Mouse (Mus musculus) brown adipose tissue, adult 24 weeks (tissue): ENCODE measurements around the gene Chst15. TPM values are rescaled to one million over a fixed set of nuclear protein-coding genes. Genes with fewer than 3 reads are reported as not detected.

Experiments
- H3K27ac ChIP-seq: fragments of 200-500 bp; replicated peaks from 2 replicates; pipeline ENCODE4 v1.5.1; 2012; ENCODE audit warnings: low read depth, mild to moderate bottlenecking, low read length
- H3K4me1 ChIP-seq: fragments of 200-500 bp; 2 replicates; pipeline ENCODE4 v1.6.1; 2012; ENCODE audit warnings: low read length, mixed read lengths; ENCODE audit not compliant: control insufficient read depth, insufficient read depth, insufficient read length
- H3K4me3 ChIP-seq: fragments of 200-500 bp; 2 replicates; pipeline ENCODE4 v1.5.1; 2012; ENCODE audit warnings: low read depth, mild to moderate bottlenecking, low read length, moderate library complexity; ENCODE audit not compliant: insufficient read depth
- polyA plus RNA-seq: library from polyadenylated mRNA; stranded (reverse); fragments of >200 nt; gene quantifications from 2 replicates; pipeline ENCODE4 v1.2.4, GENCODE M21; 2012; ENCODE audit not compliant: missing spikeins, insufficient read depth, insufficient read length

Chst15 gene
- polyA plus RNA-seq, 1 experiment, result 14.7 TPM

DNA sequence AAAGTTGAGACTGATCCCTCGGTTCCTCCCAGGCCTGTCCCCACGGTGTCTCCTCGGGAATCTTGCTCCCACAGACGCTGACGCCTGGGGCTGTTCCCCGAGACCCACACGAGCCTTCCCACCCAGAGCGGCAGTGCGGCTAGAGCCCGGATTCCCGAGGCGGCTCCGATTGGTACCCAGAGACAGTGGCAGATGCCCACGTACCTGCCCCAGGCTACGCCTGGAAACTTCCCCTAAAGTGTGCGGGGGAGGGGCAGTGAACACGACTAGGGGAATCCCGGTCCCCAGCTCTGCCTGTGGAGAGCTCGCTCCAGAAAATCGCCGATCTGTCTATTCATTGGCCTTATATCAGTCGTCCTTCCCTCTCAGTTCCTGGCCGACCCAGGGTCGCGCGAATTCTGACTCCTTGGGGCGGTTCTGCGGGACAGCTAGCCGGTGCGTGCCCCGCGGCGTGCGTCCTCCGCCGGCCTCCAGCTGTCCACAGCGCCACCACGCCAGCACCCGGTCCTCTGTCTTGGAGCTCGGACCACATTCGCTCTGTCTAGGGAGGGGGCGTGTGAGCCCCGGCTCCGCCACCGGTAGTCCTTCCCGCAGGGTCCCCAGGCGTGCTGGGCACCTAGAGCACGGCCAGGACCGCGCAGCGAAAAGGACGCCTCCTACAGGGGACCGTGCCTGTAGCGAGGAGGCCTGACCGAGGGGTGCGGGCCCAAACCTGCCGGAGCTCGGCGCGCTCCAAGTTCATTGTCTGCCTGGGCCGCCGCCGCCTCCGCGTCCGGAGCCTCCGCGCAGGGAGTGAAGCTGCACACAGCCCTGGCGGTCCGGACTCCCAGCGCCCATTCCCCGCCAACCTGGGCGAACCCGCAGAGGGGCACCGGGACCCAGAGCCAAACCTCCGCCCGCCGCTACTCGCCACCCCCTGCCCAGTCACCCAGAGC, 660 bp downstream of the Chst15 start:
- peak overlapping the region; percentile 84 for H3K4me3 ChIP-seq
- H3K27ac ChIP-seq, result peak overlapping the region; percentile 83
- peaks cover 31% of the 10 kb centered on the region for H3K4me1 ChIP-seq

GRCm38 (mm10) chr7:132315149-132316091, 1.6 kb downstream of the Chst15 start:
- peak overlapping the region; percentile 83 for H3K27ac ChIP-seq
- H3K4me3 ChIP-seq, result peak overlapping the region; percentile 84
- peaks cover 34% of the 10 kb centered on the region for H3K4me1 ChIP-seq

DNA sequence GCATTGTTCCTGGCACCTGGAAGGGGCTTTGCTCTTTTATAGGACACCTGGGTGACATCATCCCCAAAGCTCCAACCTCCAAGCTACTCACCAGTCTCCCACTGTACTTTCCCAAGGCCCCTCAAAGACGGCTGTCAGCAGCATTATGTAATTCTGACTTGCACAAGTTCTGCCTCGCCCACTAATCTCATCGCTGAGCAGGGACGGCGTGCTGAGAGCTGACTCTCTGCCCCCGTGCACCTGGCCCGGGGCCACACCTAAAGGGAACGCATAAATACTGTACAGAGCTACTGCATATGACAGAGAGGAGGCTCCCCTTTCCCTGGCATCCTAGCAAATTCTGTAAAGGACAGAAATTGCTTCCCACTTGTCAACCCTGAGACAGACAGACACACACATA, 4.6 kb downstream of the Chst15 start:
- no peak overlapping the region for H3K27ac ChIP-seq
- H3K4me3 ChIP-seq, result no peak overlapping the region
- H3K4me1 ChIP-seq, result peaks cover 43% of the 10 kb centered on the region

GRCm38 (mm10) chr7:132308537-132309191, 8.4 kb downstream of the Chst15 start:
- Histone ChIP-seq H3K27ac (no peak overlapping the region), H3K4me1 (peaks cover 57% of the 10 kb centered on the region)

GRCm38 (mm10) chr7:132307722-132308271, 9.2 kb downstream of the Chst15 start:
- Histone ChIP-seq H3K4me1 (peaks cover 55% of the 10 kb centered on the region), H3K4me3 (no peak overlapping the region), H3K27ac (peak overlapping the region; percentile 69)

More at GRCm38 (mm10) chr7:132308537-132309191, 8.4 kb downstream of the Chst15 start:
- H3K4me3 ChIP-seq, result no peak overlapping the region

DNA sequence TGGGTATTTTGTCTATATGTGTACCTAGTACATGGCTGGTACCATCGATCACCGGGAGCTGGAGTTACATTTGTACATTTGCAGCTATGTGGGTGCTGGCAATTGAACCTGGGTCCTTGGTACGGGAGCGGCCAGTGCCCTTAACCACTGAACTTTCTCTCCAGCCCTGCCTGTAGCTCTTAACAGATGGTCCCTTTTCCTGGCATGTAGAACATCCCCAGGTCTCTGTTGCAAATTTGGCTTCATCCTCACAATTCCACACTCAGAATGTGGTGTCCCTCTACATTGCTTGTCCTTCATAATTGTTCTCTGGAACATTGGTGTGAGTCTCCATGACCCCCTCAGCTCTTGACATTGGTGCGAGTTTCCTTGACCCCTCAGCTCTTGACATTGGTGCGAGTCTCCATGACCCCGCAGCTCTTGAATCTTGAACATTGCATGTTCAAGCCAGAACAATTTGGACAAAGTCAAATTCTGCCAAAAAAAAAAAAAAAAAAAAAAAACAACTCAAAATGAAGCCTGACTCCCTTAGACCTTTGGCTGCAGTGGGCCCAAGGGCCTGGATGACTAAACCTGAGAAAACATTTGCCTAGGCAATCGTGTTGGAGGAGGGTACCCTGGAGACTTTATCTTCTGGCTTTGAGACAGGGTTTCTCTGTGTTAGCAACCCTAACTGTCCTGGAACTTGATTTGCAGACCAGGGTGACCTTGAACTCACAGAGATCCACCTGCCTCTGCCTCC, 10.2 kb downstream of the Chst15 start:
- Histone ChIP-seq H3K4me1 (peaks cover 58% of the 10 kb centered on the region), H3K27ac (peak overlapping the region; percentile 61), H3K4me3 (no peak overlapping the region)

- H3K4me3 ChIP-seq, result no peak overlapping the region
- 0 out of 2 replicates have a peak overlapping the region, but pooled peaks have one; percentile 0 for H3K27ac ChIP-seq
- peaks cover 68% of the 10 kb centered on the region for H3K4me1 ChIP-seq
Measured at GRCm38 (mm10) chr7:132305492-132306375, 11.3 kb downstream of the Chst15 start.

DNA sequence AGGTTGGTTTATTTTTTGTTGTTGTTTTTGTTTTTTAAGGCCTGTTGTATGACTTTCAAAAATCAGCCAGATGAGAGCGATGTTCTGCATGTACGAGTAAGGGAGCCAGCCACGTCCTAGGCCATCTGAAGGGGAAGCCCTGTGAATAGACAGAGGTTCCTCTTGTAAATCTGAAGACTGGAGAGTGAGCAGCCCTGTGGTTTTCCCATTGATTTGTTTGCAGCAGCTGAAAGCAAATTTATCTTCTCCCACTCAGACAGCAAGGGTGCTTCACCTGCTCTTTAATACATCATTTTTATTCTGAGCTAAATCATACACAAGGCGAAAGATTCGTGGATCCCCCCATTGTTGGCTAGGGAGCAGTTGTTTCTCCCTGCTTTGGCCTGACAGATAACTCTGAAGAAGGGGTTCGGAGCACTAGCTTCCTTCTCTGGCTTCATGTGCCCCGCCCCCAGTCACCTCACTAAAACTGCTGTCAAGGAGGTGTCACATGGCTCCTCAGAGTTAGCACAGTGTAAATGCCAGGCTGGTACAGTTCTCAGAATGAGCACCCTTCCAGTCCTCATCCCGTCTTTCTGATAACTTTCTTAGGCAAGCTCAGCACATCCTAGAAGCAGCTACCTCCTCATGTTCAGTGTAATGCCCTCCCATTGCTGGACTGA, 12.5 kb downstream of the Chst15 start:
- Histone ChIP-seq H3K4me3 (no peak overlapping the region), H3K4me1 (peaks cover 75% of the 10 kb centered on the region), H3K27ac (0 out of 2 replicates have a peak overlapping the region, but pooled peaks have one; percentile 0)

GRCm38 (mm10) chr7:132303988-132304387, 13.0 kb downstream of the Chst15 start:
- H3K4me3 ChIP-seq, result no peak overlapping the region
- H3K27ac ChIP-seq, result peak overlapping the region; percentile 15; the same call in 1 of the 2 replicates
- peaks cover 73% of the 10 kb centered on the region for H3K4me1 ChIP-seq

DNA sequence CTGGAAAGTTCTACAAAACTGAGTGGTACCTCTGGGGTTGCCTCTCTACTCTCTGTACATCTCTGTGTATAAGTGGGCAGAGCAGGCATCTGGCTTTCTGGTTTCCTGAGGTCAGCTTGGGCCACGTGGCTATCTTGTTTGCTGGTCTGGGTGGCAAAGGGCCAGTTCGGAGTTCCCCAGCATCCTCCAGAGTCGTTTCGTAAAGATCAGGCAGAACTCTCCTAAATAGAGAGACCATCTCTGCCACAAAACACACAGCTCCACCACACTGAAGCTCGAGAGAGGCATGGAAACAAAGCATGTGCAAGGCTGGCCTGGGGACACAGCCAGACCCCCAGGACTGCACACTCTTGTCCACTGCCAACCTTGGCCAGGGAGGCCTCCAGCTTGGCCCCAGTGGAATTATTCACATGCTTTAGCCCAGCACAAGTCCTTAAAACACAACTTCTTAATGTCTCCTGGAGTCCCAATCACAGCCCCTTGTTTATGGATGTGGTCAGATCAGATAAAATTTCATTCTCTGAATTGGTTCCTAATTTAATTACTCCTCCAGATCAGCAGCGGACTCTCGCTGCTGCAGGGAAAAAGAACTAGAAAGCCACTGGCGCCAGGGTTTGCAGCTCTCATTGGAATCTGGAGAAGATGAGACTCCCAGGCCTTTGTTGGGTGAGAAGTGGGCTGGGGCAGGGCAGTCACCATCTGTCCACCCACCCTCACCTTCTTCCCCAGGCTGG, 14.4 kb downstream of the Chst15 start:
- peak overlapping the region; percentile 66 for H3K27ac ChIP-seq
- no peak overlapping the region for H3K4me3 ChIP-seq
- peaks cover 70% of the 10 kb centered on the region for H3K4me1 ChIP-seq

DNA sequence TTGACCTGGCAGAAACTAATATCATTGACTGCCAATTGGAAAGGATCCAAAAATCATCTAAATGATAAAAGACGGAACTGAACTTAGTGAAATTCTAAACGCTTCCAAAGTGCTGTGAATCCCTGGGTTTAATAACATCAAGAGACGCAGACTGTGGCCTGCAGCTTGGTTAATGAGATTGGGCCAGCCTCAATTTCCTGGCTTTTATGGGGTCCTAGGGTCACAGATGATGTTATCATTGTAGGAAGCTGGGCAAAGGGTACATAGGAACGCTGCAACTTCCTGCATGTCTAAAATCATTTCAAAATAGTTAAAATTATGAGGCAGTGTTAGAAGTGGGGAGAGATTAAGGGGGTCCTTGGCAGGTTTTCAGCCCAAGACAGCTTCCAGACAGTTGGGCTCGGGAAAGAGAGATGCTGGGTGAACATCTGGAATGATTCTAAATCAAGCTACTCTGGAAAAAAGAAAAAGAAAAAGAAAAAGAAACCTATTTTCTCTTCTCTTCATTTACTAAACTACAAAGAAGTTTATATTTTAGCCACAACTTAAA, 17.3 kb downstream of the Chst15 start:
- Histone ChIP-seq H3K4me1 (peaks cover 65% of the 10 kb centered on the region), H3K4me3 (no peak overlapping the region)

DNA sequence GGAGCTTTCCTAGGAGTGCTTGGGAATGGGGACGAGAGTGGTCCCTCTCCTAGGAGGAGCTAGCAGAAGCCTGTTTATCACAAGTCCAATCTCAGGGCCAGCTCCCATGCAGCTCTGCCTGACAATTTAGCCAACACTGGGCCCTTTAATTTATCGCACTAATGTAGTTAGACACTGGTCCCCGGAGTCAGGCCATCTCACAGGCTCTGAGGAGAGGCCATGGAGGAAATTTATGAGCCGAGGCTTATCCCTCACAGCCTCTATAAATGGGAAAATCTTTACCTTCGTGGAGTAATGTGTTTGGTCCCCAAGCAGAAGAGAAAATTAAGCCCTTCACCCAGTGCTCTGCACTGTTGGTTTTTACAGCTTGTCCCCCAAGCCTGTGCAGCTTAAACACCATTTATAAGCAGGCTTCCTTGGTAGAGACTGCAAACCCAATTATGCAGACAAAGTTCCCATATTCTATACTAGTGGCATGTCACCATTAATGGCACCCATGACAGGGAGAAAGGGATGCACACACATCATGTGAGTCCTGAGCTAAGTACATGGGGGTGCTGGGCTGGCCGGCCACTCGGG, 18.5 kb downstream of the Chst15 start:
- H3K4me3 ChIP-seq, result no peak overlapping the region
- H3K4me1 ChIP-seq, result peaks cover 54% of the 10 kb centered on the region
- no peak overlapping the region for H3K27ac ChIP-seq

More for the DNA sequence above, 17.3 kb downstream of the Chst15 start:
- H3K27ac ChIP-seq, result no peak overlapping the region
